Mouse (Mus musculus) midbrain, embryonic 13.5 days (tissue): ENCODE measurements around the gene Tmem54. TPM values are rescaled to one million over a fixed set of nuclear protein-coding genes. Genes with fewer than 3 reads are reported as not detected.

Source experiments
- ATAC-seq: fragments of 200-750 bp; cut with Nextera tagmentation; 2 replicates; pipeline ENCODE4 v1.8.0; 2017; ENCODE audit warnings: mild to moderate bottlenecking, moderate TSS enrichment, moderate library complexity
- H3K27ac ChIP-seq: fragments of 300-500 bp; sonication (generic); 2 replicates; pipeline ENCODE4 v1.5.1; 2015; ENCODE audit warnings: inconsistent platforms, mild to moderate bottlenecking, moderate library complexity
- H3K27me3 ChIP-seq: fragments of 300-500 bp; sonication (generic); 2 replicates; pipeline ENCODE4 v1.6.1; 2015; ENCODE audit warnings: mild to moderate bottlenecking, inconsistent platforms
- H3K36me3 ChIP-seq: fragments of 300-500 bp; sonication (generic); 2 replicates; pipeline ENCODE4 v1.6.1; 2015; ENCODE audit warnings: mild to moderate bottlenecking, inconsistent platforms
- H3K4me1 ChIP-seq: fragments of 300-500 bp; sonication (generic); replicated peaks from 2 replicates; pipeline ENCODE4 v1.6.1; 2015; ENCODE audit warnings: inconsistent platforms
- H3K4me2 ChIP-seq: fragments of 300-500 bp; sonication (generic); replicated peaks from 2 replicates; pipeline ENCODE4 v1.6.1; 2015; ENCODE audit warnings: moderate library complexity, mild to moderate bottlenecking, inconsistent platforms
- H3K4me3 ChIP-seq: fragments of 300-500 bp; sonication (generic); replicated peaks from 2 replicates; pipeline ENCODE4 v1.5.1; 2015; ENCODE audit warnings: mild to moderate bottlenecking, inconsistent platforms
- H3K9ac ChIP-seq: fragments of 300-500 bp; sonication (generic); replicated peaks from 2 replicates; pipeline ENCODE4 v1.6.1; 2015; ENCODE audit warnings: mild to moderate bottlenecking, inconsistent platforms
- H3K9me3 ChIP-seq: fragments of 300-500 bp; sonication (generic); 2 replicates; pipeline ENCODE4 v1.6.1; 2016; ENCODE audit warnings: mild to moderate bottlenecking, inconsistent platforms
- WGBS: fragments of 180-500 bp; shearing (Covaris S2); methylation state at CpG from one replicate; pipeline ENCODE4 v1.1.7; 2015; 5-methylcytosine and 5-hydroxymethylcytosine counted together
- polyA plus RNA-seq: library from polyadenylated mRNA; unstranded; fragments of >200 nt; fragmentation: Nextera tagmentation; extraction: Ambion mirVana; gene quantifications from 2 replicates; pipeline ENCODE4 v1.2.1, GENCODE M21; 2015

Gene Tmem54
- polyA plus RNA-seq, 1 experiment from 2014 or later, result not detected

DNA sequence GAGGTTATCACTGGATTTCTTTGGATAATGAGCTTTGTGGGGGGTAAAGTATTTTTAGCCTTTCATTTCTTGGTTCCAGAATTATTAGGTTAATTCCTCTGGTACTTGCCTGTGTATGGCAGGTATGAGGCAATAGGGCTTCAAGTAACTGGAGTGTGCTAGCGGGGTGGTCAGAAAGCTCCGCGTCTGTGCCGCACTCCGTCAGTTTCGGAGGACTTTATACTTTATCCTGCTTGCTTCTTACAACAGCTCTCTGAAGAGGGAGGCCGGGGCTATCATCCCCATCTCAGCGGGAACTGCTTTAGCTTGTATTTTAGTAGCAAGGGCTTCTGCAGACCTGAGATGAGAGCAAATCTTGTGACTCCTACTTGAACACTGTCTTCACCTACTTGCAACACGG is 26.2 kb upstream of the Tmem54 start:
- no peak overlapping the region for H3K4me2 ChIP-seq
- no peak overlapping the region for H3K27ac ChIP-seq
- no peaks in the 10 kb centered on the region for H3K4me1 ChIP-seq
- H3K27me3 ChIP-seq, result no peaks in the 10 kb centered on the region
- no peak overlapping the region for H3K4me3 ChIP-seq
- H3K9ac ChIP-seq, result no peak overlapping the region
- WGBS, result 96% methylated on average over 9 of the region's 9 CpGs
- peaks cover 94% of the 10 kb centered on the region for H3K36me3 ChIP-seq
- no peak for ATAC-seq
- no peaks in the 10 kb centered on the region for H3K9me3 ChIP-seq

DNA sequence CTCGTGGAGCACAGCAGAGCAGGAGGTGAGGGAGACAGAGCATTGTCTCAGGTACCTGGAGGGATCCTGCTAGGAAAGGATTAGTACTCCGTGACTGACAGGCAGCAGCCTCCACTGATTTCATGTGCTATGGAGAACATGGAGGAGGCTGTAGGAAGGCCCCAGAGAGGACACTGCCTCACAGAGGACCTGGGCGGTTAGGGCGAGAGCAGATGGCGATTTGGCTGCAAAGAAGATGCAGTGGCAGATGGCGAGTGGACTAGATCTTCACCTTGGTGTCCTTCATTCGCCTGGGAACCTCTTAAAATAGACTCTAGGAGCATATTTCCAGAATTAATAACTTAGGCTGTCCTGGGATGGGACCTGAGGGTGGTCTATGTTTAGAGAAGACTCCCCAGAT is 24.3 kb upstream of the Tmem54 start:
- Histone ChIP-seq H3K9me3 (no peaks in the 10 kb centered on the region), H3K27ac (no peak overlapping the region), H3K27me3 (no peaks in the 10 kb centered on the region), H3K36me3 (peaks cover 85% of the 10 kb centered on the region), H3K4me3 (no peak overlapping the region), H3K9ac (0 out of 2 replicates have a peak overlapping the region, but pooled peaks have one; percentile 16), H3K4me1 (no peaks in the 10 kb centered on the region), H3K4me2 (no peak overlapping the region)
- 77% methylated on average over 7 of the region's 7 CpGs for WGBS
- no peak for ATAC-seq

DNA sequence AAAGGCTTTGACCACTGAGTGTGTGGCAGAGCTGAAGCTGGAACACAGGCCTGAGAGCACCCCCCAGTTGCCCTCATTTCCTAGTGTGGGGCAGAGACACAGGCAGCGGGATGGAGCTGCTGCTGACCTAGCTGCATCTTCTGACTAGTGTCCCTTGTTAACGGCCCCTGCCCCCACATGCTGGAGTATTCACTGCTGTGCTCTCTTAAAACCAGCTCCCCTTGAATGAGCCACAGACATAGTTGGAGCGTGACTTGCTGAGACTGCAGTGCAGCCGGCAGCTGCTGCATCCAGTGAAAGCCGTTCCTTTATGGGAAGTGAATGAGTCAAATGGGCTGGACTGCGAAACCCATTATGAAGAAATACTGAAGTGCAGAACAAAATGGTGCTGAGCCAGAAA is 23.8 kb upstream of the Tmem54 start:
- WGBS, result 80% methylated on average over 6 of the region's 6 CpGs
- Histone ChIP-seq H3K4me1 (no peaks in the 10 kb centered on the region), H3K27ac (no peak overlapping the region), H3K36me3 (peaks cover 80% of the 10 kb centered on the region), H3K9me3 (no peaks in the 10 kb centered on the region), H3K4me2 (no peak overlapping the region), H3K27me3 (no peaks in the 10 kb centered on the region), H3K9ac (no peak overlapping the region), H3K4me3 (no peak overlapping the region)
- no peak for ATAC-seq

GRCm38 (mm10) chr4:129081939-129082338 is 23.4 kb upstream of the Tmem54 start:
- H3K36me3 ChIP-seq, result peaks cover 76% of the 10 kb centered on the region
- no peak overlapping the region for H3K27ac ChIP-seq
- ATAC-seq, result no peak
- WGBS, result 91% methylated on average over 3 of the region's 3 CpGs
- H3K4me1 ChIP-seq, result no peaks in the 10 kb centered on the region
- no peak overlapping the region for H3K9ac ChIP-seq
- H3K9me3 ChIP-seq, result no peaks in the 10 kb centered on the region
- H3K4me2 ChIP-seq, result no peak overlapping the region
- no peak overlapping the region for H3K4me3 ChIP-seq
- no peaks in the 10 kb centered on the region for H3K27me3 ChIP-seq

- Histone ChIP-seq H3K36me3 (peaks cover 71% of the 10 kb centered on the region), H3K4me1 (no peaks in the 10 kb centered on the region), H3K4me3 (no peak overlapping the region), H3K9ac (no peak overlapping the region), H3K27ac (no peak overlapping the region), H3K27me3 (no peaks in the 10 kb centered on the region), H3K4me2 (no peak overlapping the region), H3K9me3 (no peaks in the 10 kb centered on the region)
- WGBS, result 50% methylated on average over 10 of the region's 10 CpGs
- ATAC-seq, result peak; percentile 70
Measured at GRCm38 (mm10) chr4:129082379-129083115, 22.8 kb upstream of the Tmem54 start.

DNA sequence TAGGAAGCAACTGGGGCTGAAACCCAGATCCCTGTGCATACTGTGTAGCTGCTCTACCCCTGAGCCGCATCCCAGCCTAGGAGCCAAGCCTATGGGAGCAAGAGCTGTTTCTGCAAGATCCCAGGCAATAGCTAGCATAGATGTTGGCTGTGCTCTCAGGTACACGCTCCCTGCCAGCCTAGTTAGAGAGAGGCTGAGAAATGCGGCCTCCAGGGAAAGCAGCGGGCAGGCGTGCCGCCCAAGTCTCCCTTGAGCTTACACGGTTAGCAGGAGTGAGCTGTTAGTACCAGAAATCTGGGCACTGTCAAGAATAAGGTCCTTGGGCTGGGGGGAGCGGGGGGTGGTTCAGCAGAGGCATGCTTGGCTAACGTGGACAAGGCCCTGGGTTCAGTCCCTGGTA is 20.5 kb upstream of the Tmem54 start:
- ATAC-seq, result no peak
- no peak overlapping the region for H3K9ac ChIP-seq

GRCm38 (mm10) chr4:129086078-129086477 is 19.3 kb upstream of the Tmem54 start:
- H3K4me1 ChIP-seq, result no peaks in the 10 kb centered on the region
- H3K36me3 ChIP-seq, result peaks cover 36% of the 10 kb centered on the region
- 29% methylated on average over 8 of the region's 8 CpGs for WGBS
- H3K9ac ChIP-seq, result no peak overlapping the region
- no peak overlapping the region for H3K4me3 ChIP-seq
- no peaks in the 10 kb centered on the region for H3K9me3 ChIP-seq
- peak; percentile 53 for ATAC-seq
- no peaks in the 10 kb centered on the region for H3K27me3 ChIP-seq
- H3K27ac ChIP-seq, result no peak overlapping the region
- no peak overlapping the region for H3K4me2 ChIP-seq

More for the DNA sequence above, 20.5 kb upstream of the Tmem54 start:
- 87% methylated on average over 9 of the region's 9 CpGs for WGBS
- Histone ChIP-seq H3K9me3 (no peaks in the 10 kb centered on the region), H3K4me1 (no peaks in the 10 kb centered on the region), H3K36me3 (peaks cover 47% of the 10 kb centered on the region), H3K4me2 (no peak overlapping the region), H3K27me3 (no peaks in the 10 kb centered on the region), H3K27ac (no peak overlapping the region), H3K4me3 (no peak overlapping the region)

DNA sequence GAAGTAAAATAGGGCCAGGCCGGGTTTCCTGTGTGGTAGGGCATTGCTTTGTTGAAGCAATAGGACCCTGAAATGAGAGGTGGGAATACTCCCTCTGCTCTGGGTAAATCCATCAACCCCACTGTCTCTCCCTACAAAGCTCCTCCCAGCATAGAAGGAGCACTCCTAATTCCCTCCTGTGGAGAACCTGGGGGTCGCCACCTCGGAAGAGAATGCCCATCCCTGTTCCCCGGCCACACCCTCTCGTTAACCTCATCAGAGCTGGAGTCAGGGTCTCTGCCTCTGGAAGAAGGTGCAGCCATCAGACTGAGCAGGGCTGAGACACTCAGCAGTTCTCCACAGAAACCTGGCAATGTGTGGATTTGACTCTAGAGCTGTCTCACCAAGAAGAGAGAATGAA is 17.5 kb upstream of the Tmem54 start:
- no peak overlapping the region for H3K27ac ChIP-seq
- H3K27me3 ChIP-seq, result no peaks in the 10 kb centered on the region
- no peak overlapping the region for H3K9ac ChIP-seq
- H3K9me3 ChIP-seq, result no peaks in the 10 kb centered on the region
- H3K4me2 ChIP-seq, result no peak overlapping the region
- no peaks in the 10 kb centered on the region for H3K4me1 ChIP-seq
- no peak for ATAC-seq
- H3K4me3 ChIP-seq, result no peak overlapping the region
- H3K36me3 ChIP-seq, result peaks cover 23% of the 10 kb centered on the region
- WGBS, result 71% methylated on average over 5 of the region's 5 CpGs

- Histone ChIP-seq H3K4me2 (no peak overlapping the region), H3K4me3 (no peak overlapping the region), H3K27me3 (no peaks in the 10 kb centered on the region), H3K36me3 (no peaks in the 10 kb centered on the region), H3K9ac (no peak overlapping the region), H3K27ac (no peak overlapping the region), H3K4me1 (no peaks in the 10 kb centered on the region), H3K9me3 (no peaks in the 10 kb centered on the region)
- WGBS, result 42% methylated on average over 15 of the region's 15 CpGs
- ATAC-seq, result no peak
Measured at GRCm38 (mm10) chr4:129095276-129095675, 10.1 kb upstream of the Tmem54 start.

DNA sequence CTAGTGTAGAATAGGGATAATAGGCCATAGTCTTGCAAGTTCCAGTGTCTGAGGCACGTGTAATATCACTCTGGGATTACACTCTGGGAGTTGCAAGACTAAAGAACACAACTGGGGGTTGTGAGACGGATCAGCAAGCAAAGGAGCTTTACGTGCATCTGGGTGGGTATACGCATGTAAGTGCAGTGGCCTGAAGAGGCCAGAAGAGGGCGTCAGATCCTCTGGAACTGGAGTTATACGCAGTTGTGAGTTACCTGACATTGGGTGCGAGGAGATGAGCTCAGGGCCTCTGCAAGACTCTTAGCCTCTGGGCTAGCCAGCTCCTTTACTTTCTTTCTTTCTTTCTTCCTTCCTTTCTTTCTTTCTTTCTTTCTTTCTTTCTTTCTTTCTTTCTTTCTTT is 8.3 kb upstream of the Tmem54 start:
- Histone ChIP-seq H3K36me3 (no peaks in the 10 kb centered on the region), H3K27me3 (no peaks in the 10 kb centered on the region), H3K4me1 (no peaks in the 10 kb centered on the region), H3K4me2 (no peak overlapping the region), H3K27ac (no peak overlapping the region), H3K9me3 (no peaks in the 10 kb centered on the region), H3K4me3 (no peak overlapping the region), H3K9ac (no peak overlapping the region)
- 78% methylated on average over 7 of the region's 7 CpGs for WGBS
- ATAC-seq, result no peak

DNA sequence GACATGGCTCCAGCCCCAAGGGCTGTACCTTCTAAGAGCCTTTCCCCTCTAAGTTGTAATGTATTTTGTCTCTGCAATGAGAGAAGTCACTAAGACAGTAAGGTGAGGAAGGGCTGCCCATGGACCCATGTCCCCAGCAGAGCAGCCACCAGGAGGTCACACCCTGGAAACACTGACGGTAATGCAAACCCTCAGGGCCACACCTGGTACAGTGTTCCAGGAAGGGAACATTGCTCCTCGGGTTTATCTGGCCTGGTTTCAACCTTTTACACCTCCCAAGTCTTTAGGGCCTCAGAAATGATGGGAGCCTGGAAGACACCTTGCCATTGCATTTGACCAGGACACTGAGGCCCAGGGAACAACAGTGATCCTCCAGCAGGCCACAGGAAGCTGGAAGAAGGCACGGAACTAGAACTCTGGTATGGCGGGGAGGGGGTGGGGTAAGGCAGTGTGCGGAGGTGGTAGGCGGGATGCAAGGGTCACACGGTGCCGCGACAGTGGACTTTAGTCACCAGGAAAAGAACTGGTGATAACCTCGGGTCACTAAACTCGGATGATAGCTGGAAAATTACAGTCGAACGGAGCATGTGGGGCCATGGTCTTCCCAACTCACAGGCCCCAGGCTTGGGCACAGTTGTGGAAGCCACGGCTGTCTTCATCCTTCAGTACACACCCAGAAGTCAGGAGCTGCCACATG is 3.1 kb upstream of the Tmem54 start:
- H3K4me3 ChIP-seq, result no peak overlapping the region
- no peak overlapping the region for H3K27ac ChIP-seq
- H3K27me3 ChIP-seq, result peaks cover 41% of the 10 kb centered on the region
- no peak overlapping the region for H3K9ac ChIP-seq
- H3K4me2 ChIP-seq, result no peak overlapping the region
- H3K4me1 ChIP-seq, result peaks cover 12% of the 10 kb centered on the region
- H3K9me3 ChIP-seq, result no peaks in the 10 kb centered on the region
- no peaks in the 10 kb centered on the region for H3K36me3 ChIP-seq
- ATAC-seq, result no peak
- WGBS, result 82% methylated on average over 14 of the region's 14 CpGs

DNA sequence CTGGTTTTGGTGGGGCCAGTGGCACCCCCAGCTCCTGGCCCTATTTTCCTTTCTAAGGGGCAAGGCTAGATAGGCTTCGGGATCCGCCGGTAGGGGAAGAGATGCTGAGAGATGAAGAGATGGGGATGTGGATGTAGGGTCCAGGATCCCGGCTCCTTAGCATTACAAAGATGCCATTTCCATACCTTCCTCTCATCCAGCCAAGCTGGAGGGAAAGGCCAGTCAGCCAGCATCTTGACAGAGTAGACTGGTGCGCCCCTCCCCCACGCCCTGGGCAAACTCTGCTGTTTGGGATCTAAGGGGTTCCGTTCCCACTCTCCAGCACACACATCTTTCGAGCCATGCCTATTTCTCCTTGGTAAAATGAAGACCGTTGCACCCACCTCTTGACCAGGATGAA is 725 bp downstream of the Tmem54 start:
- Histone ChIP-seq H3K27me3 (peaks cover 52% of the 10 kb centered on the region), H3K4me2 (no peak overlapping the region), H3K4me3 (no peak overlapping the region), H3K9me3 (no peaks in the 10 kb centered on the region), H3K9ac (no peak overlapping the region), H3K4me1 (peaks cover 12% of the 10 kb centered on the region), H3K36me3 (no peaks in the 10 kb centered on the region), H3K27ac (no peak overlapping the region)
- ATAC-seq, result no peak
- 17% methylated on average over 9 of the region's 9 CpGs for WGBS
